9 mouse cellular contexts compared by ENCODE assay signal in the genomic region with DNA sequence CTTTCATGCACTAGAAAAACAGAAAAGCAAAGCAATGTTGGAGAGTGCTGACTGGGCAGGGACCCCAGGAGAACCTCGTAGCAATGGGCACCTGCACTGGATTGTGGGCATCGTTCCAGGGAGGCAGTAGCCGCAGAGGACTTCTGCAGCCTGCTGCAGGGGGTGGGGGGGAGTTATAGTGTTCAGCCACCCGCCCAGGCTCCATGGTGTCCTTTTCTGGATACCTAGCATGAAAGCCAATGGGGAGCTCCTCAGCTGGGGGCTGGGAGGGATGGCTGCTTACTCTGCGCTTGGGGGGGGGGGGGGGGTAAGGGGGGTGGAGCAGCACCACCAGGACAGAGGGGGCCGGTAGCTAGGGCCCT. TPM values are rescaled to one million over a fixed set of nuclear protein-coding genes. Genes with fewer than 3 reads are reported as not detected.
DNase-seq lines count a peak whose midpoint lies in the region; ATAC-seq and TF ChIP-seq lines count a peak whose summit lies in the region.
"Had no signal": no experiment of that assay in that cellular context is flagged by ENCODE, and none has a peak within 500 bp of the region (broad histone marks: within the 10 kb centered on the region; RNA-seq: fewer than 3 reads in every experiment).

No protein-coding gene starts in this region.

- H3K9ac ChIP-seq in neural tube, embryonic 11.5 days (ENCODE audit: low read length) = no peak overlapping the region
- H3K9ac ChIP-seq in neural tube, embryonic 15.5 days (replicated peaks) = no peak overlapping the region
- H3K9ac ChIP-seq in hindbrain, embryonic 14.5 days = no peak overlapping the region
- no peak overlapping the region; the same call in 1 of the 2 replicates for H3K9ac ChIP-seq in liver, embryonic 16.5 days (ENCODE audit: low read depth, low read length)
- peak overlapping the region; percentile 35; the same call in 1 of the 2 replicates for H3K9ac ChIP-seq in stomach, postnatal 0 days (ENCODE audit: low read length)

- ATAC-seq in neural tube, embryonic 11.5 days (ENCODE audit: insufficient read depth, low FRiP score, low TSS enrichment) = no peak
- ATAC-seq in neural tube, embryonic 15.5 days (ENCODE audit: low FRiP score) = no peak
- peak; percentile 15; the same call in 1 of the 2 replicates for ATAC-seq in hindbrain, embryonic 14.5 days (ENCODE audit: low FRiP score)
- ATAC-seq in liver, embryonic 16.5 days (ENCODE audit: low read depth) = no peak
- no peak; the same call in 1 of the 2 replicates for ATAC-seq in stomach, postnatal 0 days (ENCODE audit: low FRiP score, low TSS enrichment)

- H3K36me3 ChIP-seq in neural tube, embryonic 11.5 days (ENCODE audit: control insufficient read depth, insufficient read depth, low read length) = no peaks in the 10 kb centered on the region
- no peaks in the 10 kb centered on the region for H3K36me3 ChIP-seq in neural tube, embryonic 15.5 days
- no peaks in the 10 kb centered on the region for H3K36me3 ChIP-seq in hindbrain, embryonic 14.5 days (replicated peaks; ENCODE audit: control insufficient read depth, insufficient read depth)
- H3K36me3 ChIP-seq in liver, embryonic 16.5 days (ENCODE audit: control insufficient read depth, insufficient read depth) = no peaks in the 10 kb centered on the region
- H3K36me3 ChIP-seq in stomach, postnatal 0 days (ENCODE audit: control insufficient read depth, insufficient read depth, low read length) = no peaks in the 10 kb centered on the region

- H3K4me3 ChIP-seq in neural tube, embryonic 11.5 days (ENCODE audit: low read depth, low read length) = 0 out of 2 replicates have a peak overlapping the region, but pooled peaks have one; percentile 10
- no peak overlapping the region for H3K4me3 ChIP-seq in neural tube, embryonic 15.5 days (replicated peaks)
- H3K4me3 ChIP-seq in hindbrain, embryonic 14.5 days (replicated peaks; ENCODE audit: low read length) = no peak overlapping the region
- no peak overlapping the region for H3K4me3 ChIP-seq in liver, embryonic 16.5 days (ENCODE audit: low read depth, low read length)
- peak overlapping the region; percentile 10; the same call in 1 of the 2 replicates for H3K4me3 ChIP-seq in stomach, postnatal 0 days (ENCODE audit: low read depth, low read length)
- H3K4me3 ChIP-seq: gastrocnemius, adult 2 months had no signal

- TF ChIP-seq EP300 in stomach, postnatal 0 days (optimal IDR thresholded peaks at IDR 0.05) = no peak

- peaks cover 17% of the 10 kb centered on the region for H3K4me1 ChIP-seq in neural tube, embryonic 11.5 days (ENCODE audit: control insufficient read depth, insufficient read depth, low read length)
- peaks cover 10% of the 10 kb centered on the region for H3K4me1 ChIP-seq in neural tube, embryonic 15.5 days
- H3K4me1 ChIP-seq in hindbrain, embryonic 14.5 days (replicated peaks; ENCODE audit: control insufficient read depth, insufficient read depth, low read length) = no peaks in the 10 kb centered on the region
- no peaks in the 10 kb centered on the region for H3K4me1 ChIP-seq in liver, embryonic 16.5 days (ENCODE audit: control insufficient read depth, low read depth, low read length)
- no peaks in the 10 kb centered on the region for H3K4me1 ChIP-seq in stomach, postnatal 0 days (replicated peaks; ENCODE audit: control insufficient read depth, insufficient read depth)

- no peak for DNase-seq in neural tube, embryonic 11.5 days (ENCODE audit: low spot score)
- no peak for DNase-seq in hindbrain, embryonic 14.5 days (ENCODE audit: low spot score)
- DNase-seq in stomach, postnatal 0 days (ENCODE audit: low spot score) = no peak
- no peak for DNase-seq in gastrocnemius, adult 18-20 months (ENCODE audit: low spot score)
- DNase-seq in ovary, postnatal 14 days (ENCODE audit: low spot score) = no peak
- DNase-seq: gastrocnemius, adult 2 months had no signal

- peak overlapping the region; percentile 19 for H3K4me2 ChIP-seq in neural tube, embryonic 11.5 days (ENCODE audit: low read depth)
- no peak overlapping the region for H3K4me2 ChIP-seq in neural tube, embryonic 15.5 days
- no peak overlapping the region for H3K4me2 ChIP-seq in hindbrain, embryonic 14.5 days (replicated peaks)
- H3K4me2 ChIP-seq in liver, embryonic 16.5 days (ENCODE audit: low read depth, low read length) = peak overlapping the region; percentile 39
- H3K4me2 ChIP-seq in stomach, postnatal 0 days (replicated peaks; ENCODE audit: low read depth) = peak overlapping the region; percentile 47

- 1% methylated on average over 5 of the region's 6 CpGs for WGBS in neural tube, embryonic 11.5 days
- WGBS in neural tube, embryonic 15.5 days = 7% methylated on average over 5 of the region's 6 CpGs
- WGBS in hindbrain, embryonic 14.5 days = under 1% methylated on average over 6 of the region's 6 CpGs
- WGBS in liver, embryonic 16.5 days (ENCODE audit: insufficient replicate concordance) = 3% methylated on average over 4 of the region's 6 CpGs
- 6% methylated on average over 4 of the region's 6 CpGs for WGBS in stomach, postnatal 0 days

- peaks cover 71% of the 10 kb centered on the region for H3K27me3 ChIP-seq in neural tube, embryonic 11.5 days (ENCODE audit: control insufficient read depth, insufficient read depth, low read length)
- H3K27me3 ChIP-seq in neural tube, embryonic 15.5 days (replicated peaks) = peaks cover 86% of the 10 kb centered on the region
- peaks cover 96% of the 10 kb centered on the region for H3K27me3 ChIP-seq in hindbrain, embryonic 14.5 days (ENCODE audit: control insufficient read depth, insufficient read depth, low read length)
- peaks cover 61% of the 10 kb centered on the region for H3K27me3 ChIP-seq in liver, embryonic 16.5 days (ENCODE audit: control insufficient read depth, insufficient read depth, low read depth, low read length)
- 0 out of 2 replicates have a peak, but pooled peaks cover 2% of the 10 kb centered on the region for H3K27me3 ChIP-seq in stomach, postnatal 0 days (ENCODE audit: control insufficient read depth, insufficient read depth, low read length)

- no peak for TF ChIP-seq CTCF in stomach, postnatal 0 days (IDR thresholded peaks at IDR 0.05; ENCODE audit: low read depth)

- no peak overlapping the region for H3K27ac ChIP-seq in neural tube, embryonic 11.5 days (ENCODE audit: low read depth, low read length)
- no peak overlapping the region for H3K27ac ChIP-seq in neural tube, embryonic 15.5 days (replicated peaks)
- no peak overlapping the region for H3K27ac ChIP-seq in hindbrain, embryonic 14.5 days
- no peak overlapping the region; the same call in 1 of the 2 replicates for H3K27ac ChIP-seq in liver, embryonic 16.5 days (ENCODE audit: low read length)
- H3K27ac ChIP-seq in stomach, postnatal 0 days (replicated peaks) = peak overlapping the region; percentile 92
- H3K27ac ChIP-seq: gastrocnemius, adult 2 months had no signal

- H3K9me3 ChIP-seq in neural tube, embryonic 11.5 days (ENCODE audit: control insufficient read depth, low read length) = no peaks in the 10 kb centered on the region
- no peaks in the 10 kb centered on the region for H3K9me3 ChIP-seq in neural tube, embryonic 15.5 days (replicated peaks)
- no peaks in the 10 kb centered on the region for H3K9me3 ChIP-seq in hindbrain, embryonic 14.5 days (ENCODE audit: control insufficient read depth, low read length)
- H3K9me3 ChIP-seq in liver, embryonic 16.5 days (replicated peaks; ENCODE audit: control insufficient read depth, low read length) = no peaks in the 10 kb centered on the region
- no peaks in the 10 kb centered on the region for H3K9me3 ChIP-seq in stomach, postnatal 0 days (ENCODE audit: control insufficient read depth, low read length)

RNA-seq across cellular contexts. Expression of a gene that starts 12.2 kb away (rescaled TPM):
- polyA plus RNA-seq in neural tube, embryonic 11.5 days (2014; fragmentation: Nextera tagmentation; extraction: Ambion mirVana) = 1.6 and 1.7 TPM in 2 replicates
- polyA plus RNA-seq in neural tube, embryonic 15.5 days (2015; fragmentation: Nextera tagmentation; extraction: Ambion mirVana) = 0.40 and 1.1 TPM in 2 replicates
- 1.1 and 1.2 TPM in 2 replicates for polyA plus RNA-seq in hindbrain, embryonic 14.5 days (2014; fragmentation: Nextera tagmentation; extraction: Ambion mirVana)
- 0.72 and 0.74 TPM in 2 replicates for polyA plus RNA-seq in liver, embryonic 16.5 days (2015; fragmentation: Nextera tagmentation; extraction: Ambion mirVana)
- 16.1 and 28.9 TPM in 2 replicates for polyA plus RNA-seq in stomach, postnatal 0 days (2015; fragmentation: Nextera tagmentation; extraction: Ambion mirVana)
- not detected for total RNA-seq in gastrocnemius, adult 18-20 months (2021)
- total RNA-seq: gastrocnemius, adult 2 months; left cerebral cortex, adult 18-20 months had no signal

RNA-seq across cellular contexts. Expression of a gene that starts 29.4 kb away (rescaled TPM):
- 0.27 and 0.33 TPM in 2 replicates for polyA plus RNA-seq in neural tube, embryonic 11.5 days (2014; fragmentation: Nextera tagmentation; extraction: Ambion mirVana)
- polyA plus RNA-seq in neural tube, embryonic 15.5 days (2015; fragmentation: Nextera tagmentation; extraction: Ambion mirVana) = 0.75 and 0.83 TPM in 2 replicates
- polyA plus RNA-seq in hindbrain, embryonic 14.5 days (2014; fragmentation: Nextera tagmentation; extraction: Ambion mirVana) = 0.96 and 1.6 TPM in 2 replicates
- 0.06 and 0.08 TPM in 2 replicates for polyA plus RNA-seq in liver, embryonic 16.5 days (2015; fragmentation: Nextera tagmentation; extraction: Ambion mirVana)
- polyA plus RNA-seq in stomach, postnatal 0 days (2015; fragmentation: Nextera tagmentation; extraction: Ambion mirVana) = 3.3 and 3.5 TPM in 2 replicates
- not detected for total RNA-seq in gastrocnemius, adult 18-20 months (2021)
- total RNA-seq: gastrocnemius, adult 2 months had no signal

Comparison
In these comparisons a context has a peak if more than half of its experiments do, and no peak if none do; other contexts are left out.
1. H3K4me2 ChIP-seq: peak in neural tube, embryonic 11.5 days (single experiment), liver, embryonic 16.5 days (single experiment) and stomach, postnatal 0 days (single experiment); none in neural tube, embryonic 15.5 days (single experiment) and hindbrain, embryonic 14.5 days (single experiment).
2. H3K4me3 ChIP-seq: peak in neural tube, embryonic 11.5 days (single experiment) and stomach, postnatal 0 days (single experiment); none in neural tube, embryonic 15.5 days (single experiment), hindbrain, embryonic 14.5 days (single experiment) and liver, embryonic 16.5 days (single experiment).